Mouse (Mus musculus): Measurements from ENCODE around the gene A3galt2. TPM values are rescaled to one million over a fixed set of nuclear protein-coding genes. Genes with fewer than 3 reads are reported as not detected.

Gene A3galt2
- polyA plus RNA-seq, 1 experiment = 0.13 TPM

DNA sequence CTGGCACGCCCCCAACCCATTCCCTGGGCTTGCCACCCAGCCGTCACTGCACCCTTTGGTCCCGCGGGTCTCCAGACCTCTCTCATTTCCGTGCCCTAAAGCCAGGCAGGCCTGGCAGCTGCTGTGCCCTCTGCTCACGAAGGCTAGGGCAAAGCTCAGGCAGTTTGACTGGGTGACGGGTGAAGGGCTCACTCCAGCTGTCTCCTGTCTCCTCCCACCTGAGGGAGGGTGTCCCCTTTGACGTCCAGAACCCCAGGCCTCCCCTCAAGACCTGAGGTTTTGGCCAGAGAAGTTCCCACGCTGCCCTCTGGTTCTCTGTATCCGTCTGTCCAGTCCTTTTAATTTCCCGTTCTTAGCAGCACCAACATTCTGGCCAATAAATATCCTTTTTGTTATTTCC, 18.7 kb downstream of the A3galt2 start:
- H3K79me2 ChIP-seq (ENCODE audit: control insufficient read depth, insufficient read depth) = no peaks in the 10 kb centered on the region
- H3ac ChIP-seq (ENCODE audit: control insufficient read depth, insufficient read length) = no peak overlapping the region
- H3K4me3 ChIP-seq = no peak overlapping the region
- TF ChIP-seq REST (IDR thresholded peaks at IDR 0.05; ENCODE audit: insufficient read depth, insufficient read length) = no peak
- no peak for TF ChIP-seq TCF12 (IDR thresholded peaks at IDR 0.05; ENCODE audit: insufficient read depth, poor library complexity, severe bottlenecking)
- TF ChIP-seq POLR2AphosphoS2 (IDR thresholded peaks at IDR 0.05; ENCODE audit: insufficient read length, low read depth) = no peak
- no peak for TF ChIP-seq POLR2A (IDR thresholded peaks at IDR 0.05; ENCODE audit: insufficient read length, low read depth)
- no peak for TF ChIP-seq SRF (IDR thresholded peaks at IDR 0.05; ENCODE audit: control insufficient read depth, insufficient read length, low read depth)
- no peak for TF ChIP-seq CEBPB (IDR thresholded peaks at IDR 0.05; ENCODE audit: insufficient read depth, poor library complexity, severe bottlenecking)
- TF ChIP-seq E2F4 (IDR thresholded peaks at IDR 0.05; ENCODE audit: insufficient read depth) = no peak
- no peak for TF ChIP-seq MYOG (IDR thresholded peaks at IDR 0.05; ENCODE audit: control insufficient read depth in 1 of 3, insufficient read depth in 1 of 3, insufficient read length in 2 of 3, low read depth in 2 of 3)
- no peak for TF ChIP-seq USF1 (IDR thresholded peaks at IDR 0.05; ENCODE audit: low read depth)
- TF ChIP-seq MYOD1 (IDR thresholded peaks at IDR 0.05; ENCODE audit: control insufficient read depth in 1 of 3, insufficient read length in 2 of 3, low read depth in 2 of 3) = no peak
- no peak for TF ChIP-seq TCF3 (IDR thresholded peaks at IDR 0.05; ENCODE audit: insufficient read length, low read depth)
- TF ChIP-seq MAX (IDR thresholded peaks at IDR 0.05; ENCODE audit: low read depth) = no peak
- no peaks in the 10 kb centered on the region for H3K27me3 ChIP-seq (ENCODE audit: control insufficient read depth, insufficient read depth, insufficient read length)
- H3K4me2 ChIP-seq (ENCODE audit: low read depth) = no peak overlapping the region
- H3K36me3 ChIP-seq (ENCODE audit: control insufficient read depth, insufficient read depth) = no peaks in the 10 kb centered on the region

DNA sequence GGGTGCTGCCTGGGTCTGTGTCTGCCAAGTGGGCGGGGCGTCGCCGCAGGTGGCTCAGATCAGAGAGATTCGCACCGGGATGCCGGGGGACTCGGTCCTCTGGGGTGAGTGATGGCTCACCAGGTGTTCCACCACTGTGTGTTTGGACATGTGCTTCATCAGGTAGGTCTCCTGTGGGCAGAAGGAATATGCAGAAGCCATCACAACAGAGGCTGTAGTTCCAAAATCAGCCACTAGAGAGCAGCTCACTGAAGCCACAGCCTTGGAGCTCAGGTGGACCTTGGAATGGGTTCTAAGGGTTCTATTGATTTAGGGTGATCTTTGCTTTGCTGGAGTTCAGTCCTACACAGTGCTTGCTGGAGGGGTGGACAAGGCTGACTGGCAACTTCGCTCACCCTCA, 19.3 kb downstream of the A3galt2 start:
- Histone ChIP-seq H3K4me3 (no peak overlapping the region), H3K79me2 (ENCODE audit: control insufficient read depth, insufficient read depth) (no peaks in the 10 kb centered on the region)

DNA sequence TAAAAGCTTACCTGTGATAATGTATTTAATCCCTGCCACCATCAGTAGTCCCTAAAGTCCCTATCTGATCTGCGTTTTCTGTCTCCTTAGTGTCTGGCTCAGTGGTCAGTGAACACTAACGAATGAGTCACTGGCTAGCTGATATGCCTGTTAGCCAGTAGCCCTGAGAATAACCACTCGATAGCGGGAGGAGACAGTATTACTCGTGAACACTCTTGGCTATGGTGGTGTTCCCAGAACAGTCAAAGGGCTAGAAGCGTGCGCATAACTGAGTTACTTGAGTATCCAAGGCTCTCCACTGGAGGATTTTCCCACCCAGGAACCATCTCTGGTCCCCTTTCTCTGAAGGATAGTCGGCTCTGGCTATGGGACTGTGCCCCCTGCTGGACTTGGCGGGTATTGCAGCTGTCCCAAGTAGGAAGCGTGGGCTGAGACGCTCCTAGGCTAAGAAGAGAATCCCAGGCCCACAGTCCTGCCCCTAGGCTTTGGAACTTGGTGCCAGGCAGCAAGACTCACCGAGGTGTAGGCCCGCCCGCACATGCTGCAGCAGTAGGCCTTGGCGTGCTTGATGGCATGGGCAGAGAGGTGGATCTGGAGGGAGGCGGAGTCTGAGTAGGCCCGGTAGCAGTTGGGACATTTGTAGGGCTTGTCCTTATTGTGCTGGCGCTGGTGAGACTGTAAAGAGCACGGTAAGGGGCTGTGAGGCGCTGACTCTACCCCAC, 21.6 kb downstream of the A3galt2 start:
- Histone ChIP-seq H3K4me3 (no peak overlapping the region), H3K36me3 (ENCODE audit: control insufficient read depth, insufficient read depth) (no peaks in the 10 kb centered on the region), H3K4me2 (ENCODE audit: low read depth) (peak overlapping the region; percentile 84), H3K79me2 (ENCODE audit: control insufficient read depth, insufficient read depth) (no peaks in the 10 kb centered on the region), H3K27me3 (ENCODE audit: control insufficient read depth, insufficient read depth, insufficient read length) (no peaks in the 10 kb centered on the region), H3ac (ENCODE audit: control insufficient read depth, insufficient read length) (no peak overlapping the region)
- TF ChIP-seq REST (IDR thresholded peaks at IDR 0.05; ENCODE audit: insufficient read depth, insufficient read length) (no peak), MYOG (IDR thresholded peaks at IDR 0.05; ENCODE audit: control insufficient read depth in 1 of 3, insufficient read depth in 1 of 3, insufficient read length in 2 of 3, low read depth in 2 of 3) (no peak), CEBPB (IDR thresholded peaks at IDR 0.05; ENCODE audit: insufficient read depth, poor library complexity, severe bottlenecking) (no peak), POLR2A (IDR thresholded peaks at IDR 0.05; ENCODE audit: insufficient read length, low read depth) (no peak)

More for the DNA sequence above, 19.3 kb downstream of the A3galt2 start:
- Histone ChIP-seq H3K27me3 (ENCODE audit: control insufficient read depth, insufficient read depth, insufficient read length) (no peaks in the 10 kb centered on the region), H3K36me3 (ENCODE audit: control insufficient read depth, insufficient read depth) (no peaks in the 10 kb centered on the region), H3K4me2 (ENCODE audit: low read depth) (no peak overlapping the region), H3ac (ENCODE audit: control insufficient read depth, insufficient read length) (no peak overlapping the region)
- TF ChIP-seq CEBPB (IDR thresholded peaks at IDR 0.05; ENCODE audit: insufficient read depth, poor library complexity, severe bottlenecking) = no peak
- no peak for TF ChIP-seq POLR2AphosphoS2 (IDR thresholded peaks at IDR 0.05; ENCODE audit: insufficient read length, low read depth)
- no peak for TF ChIP-seq TCF12 (IDR thresholded peaks at IDR 0.05; ENCODE audit: insufficient read depth, poor library complexity, severe bottlenecking)
- no peak for TF ChIP-seq SRF (IDR thresholded peaks at IDR 0.05; ENCODE audit: control insufficient read depth, insufficient read length, low read depth)
- TF ChIP-seq TCF3 (IDR thresholded peaks at IDR 0.05; ENCODE audit: insufficient read length, low read depth) = no peak
- TF ChIP-seq MYOD1 (IDR thresholded peaks at IDR 0.05; ENCODE audit: control insufficient read depth in 1 of 3, insufficient read length in 2 of 3, low read depth in 2 of 3) = no peak
- no peak for TF ChIP-seq POLR2A (IDR thresholded peaks at IDR 0.05; ENCODE audit: insufficient read length, low read depth)
- TF ChIP-seq USF1 (IDR thresholded peaks at IDR 0.05; ENCODE audit: low read depth) = no peak
- TF ChIP-seq MYOG (IDR thresholded peaks at IDR 0.05; ENCODE audit: control insufficient read depth in 1 of 3, insufficient read depth in 1 of 3, insufficient read length in 2 of 3, low read depth in 2 of 3) = no peak
- TF ChIP-seq E2F4 (IDR thresholded peaks at IDR 0.05; ENCODE audit: insufficient read depth) = no peak

DNA sequence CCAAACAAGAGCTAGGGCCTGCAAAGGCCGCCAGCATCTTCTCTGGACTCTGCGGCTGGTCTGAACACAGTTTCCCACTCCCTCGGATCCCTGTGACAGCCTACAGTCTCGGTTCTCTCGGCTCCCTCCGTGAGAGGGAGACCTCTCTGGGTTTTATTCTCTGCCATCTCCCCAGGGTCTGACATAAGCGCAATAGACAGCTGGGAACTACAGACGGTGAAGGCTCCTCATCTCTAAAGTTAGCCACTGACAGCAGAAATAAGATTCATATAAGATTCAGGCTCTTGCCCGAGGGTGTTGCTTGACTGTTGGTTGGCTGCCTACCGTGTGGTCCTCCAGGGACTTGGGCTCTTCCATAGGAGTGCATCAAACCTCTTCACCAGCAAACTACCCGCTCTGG, 22.4 kb downstream of the A3galt2 start:
- no peak overlapping the region for H3K4me3 ChIP-seq
- H3K79me2 ChIP-seq (ENCODE audit: control insufficient read depth, insufficient read depth) = no peaks in the 10 kb centered on the region
- TF ChIP-seq USF1 (IDR thresholded peaks at IDR 0.05; ENCODE audit: low read depth) = no peak
- H3ac ChIP-seq (ENCODE audit: control insufficient read depth, insufficient read length) = no peak overlapping the region
- H3K27me3 ChIP-seq (ENCODE audit: control insufficient read depth, insufficient read depth, insufficient read length) = no peaks in the 10 kb centered on the region
- no peaks in the 10 kb centered on the region for H3K36me3 ChIP-seq (ENCODE audit: control insufficient read depth, insufficient read depth)
- H3K4me2 ChIP-seq (ENCODE audit: low read depth) = no peak overlapping the region

DNA sequence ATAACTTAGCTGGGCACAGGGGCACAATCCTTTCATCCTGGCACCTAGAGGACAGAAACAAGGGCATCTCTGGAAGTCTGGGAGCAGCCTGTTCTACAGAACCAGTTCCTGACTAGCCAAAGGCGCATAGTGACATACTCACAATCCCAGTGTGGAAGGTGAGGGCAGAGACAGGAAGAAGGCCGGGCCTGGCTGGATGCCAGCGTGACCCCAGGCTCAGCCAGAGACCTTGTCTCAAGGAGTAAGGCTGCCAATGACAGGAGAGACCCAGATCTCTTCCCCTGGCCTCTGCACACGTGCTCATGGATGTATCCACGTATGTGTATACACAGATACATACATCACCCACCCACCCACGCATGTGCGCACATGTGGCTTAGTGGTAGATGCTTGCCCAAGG, 26.9 kb downstream of the A3galt2 start:
- H3K79me2 ChIP-seq (ENCODE audit: control insufficient read depth, insufficient read depth) = no peaks in the 10 kb centered on the region
- no peak overlapping the region for H3K4me2 ChIP-seq (ENCODE audit: low read depth)
- no peaks in the 10 kb centered on the region for H3K27me3 ChIP-seq (ENCODE audit: control insufficient read depth, insufficient read depth, insufficient read length)
- H3K4me3 ChIP-seq = no peak overlapping the region
- no peak overlapping the region for H3ac ChIP-seq (ENCODE audit: control insufficient read depth, insufficient read length)
- TF ChIP-seq SRF (IDR thresholded peaks at IDR 0.05; ENCODE audit: control insufficient read depth, insufficient read length, low read depth) = no peak
- H3K36me3 ChIP-seq (ENCODE audit: control insufficient read depth, insufficient read depth) = peaks cover 11% of the 10 kb centered on the region

All from myocyte (in vitro differentiated cells).